Mouse (Mus musculus): ENCODE results near the gene Sh2d2a. TPM values are rescaled to one million over a fixed set of nuclear protein-coding genes. Genes with fewer than 3 reads are reported as not detected.
A peak's percentile ranks its signal among the peaks of the same experiment; 100 is the strongest.
"Not testable (repeated sequence)": the region's sequence is repeated elsewhere in the genome, so short reads cannot be mapped to it uniquely, and the experiment has no call there.

Sh2d2a gene
- total and polyA plus RNA-seq, 3 experiments = not detected

DNA sequence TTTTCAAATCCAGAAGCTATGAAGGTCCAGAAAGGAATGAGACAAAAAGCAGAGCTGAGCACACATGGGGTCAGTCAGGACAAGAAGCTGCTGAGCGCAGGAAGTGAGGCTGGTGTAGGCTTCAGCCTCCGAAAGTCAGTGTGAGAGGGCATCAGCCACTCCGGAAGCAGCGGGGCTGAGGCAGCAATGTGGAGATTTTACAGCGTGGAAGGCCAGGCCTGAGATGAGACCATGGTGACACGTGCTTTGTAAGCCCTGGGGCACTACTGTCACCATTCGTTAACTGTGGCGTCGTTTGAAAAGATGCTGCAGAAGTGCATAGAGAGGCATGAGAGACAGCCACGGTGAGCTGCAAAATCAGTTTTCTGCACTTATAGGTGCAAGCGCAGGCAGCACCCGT is 28.3 kb upstream of the Sh2d2a start:
- Histone ChIP-seq H3K27ac (ENCODE audit: control insufficient read depth, low read depth, low read length) (no peak overlapping the region), H3K4me3 (ENCODE audit: control insufficient read depth in 1 of 2, insufficient read depth in 1 of 2, low read depth in 2 of 2, low read length in 2 of 2) (no peak overlapping the region), H3K36me3 (ENCODE audit: control insufficient read depth in 1 of 2, insufficient read depth in 2 of 2, low read length in 2 of 2) (peaks cover 0 to 4% of the 10 kb centered on the region in 2 experiments; a peak in 1 of 4 replicates), H3K27me3 (ENCODE audit: control insufficient read depth in 1 of 2, insufficient read depth in 2 of 2, low read length in 2 of 2) (peaks cover 6 to 7% of the 10 kb centered on the region in 2 experiments), H3K9me3 (replicated peaks; ENCODE audit: insufficient read depth, low read length) (no peaks in the 10 kb centered on the region), H3K4me1 (ENCODE audit: control insufficient read depth in 1 of 2, insufficient read depth in 2 of 2, low read length in 2 of 2) (no peaks in the 10 kb centered on the region; a peak in 1 of 4 replicates), H3K9ac (ENCODE audit: control insufficient read depth, low read depth, low read length, poor library complexity, severe bottlenecking) (no peak overlapping the region), H3K79me2 (ENCODE audit: control insufficient read depth, insufficient read depth, low read length, poor library complexity) (no peaks in the 10 kb centered on the region)
- DNase-seq (ENCODE audit: low read depth, low spot score) = no peak
- TF ChIP-seq USF2 (IDR thresholded peaks at IDR 0.05; ENCODE audit: borderline replicate concordance in 1 of 2, insufficient read depth in 1 of 2, low read depth in 1 of 2, low read length in 2 of 2) (no peak), CHD2 (IDR thresholded peaks at IDR 0.05; ENCODE audit: low read length) (no peak), SIN3A (IDR thresholded peaks at IDR 0.05; ENCODE audit: low read length) (no peak), USF1 (IDR thresholded peaks at IDR 0.05; ENCODE audit: low read depth, low read length) (no peak), JUND (IDR thresholded peaks at IDR 0.05; ENCODE audit: low read depth, low read length) (no peak), CHD1 (IDR thresholded peaks at IDR 0.05; ENCODE audit: low read depth, low read length) (no peak), ZMIZ1 (IDR thresholded peaks at IDR 0.05; ENCODE audit: low read depth, low read length) (no peak), TAL1 (IDR thresholded peaks at IDR 0.05; ENCODE audit: low read length) (no peak), GATA1 (IDR thresholded peaks at IDR 0.05; ENCODE audit: low read depth, low read length) (no peak), EP300 (IDR thresholded peaks at IDR 0.05; ENCODE audit: low read depth in 1 of 2, low read length in 2 of 2) (no peak), RAD21 (IDR thresholded peaks at IDR 0.05; ENCODE audit: low read depth, low read length) (no peak), MAX (IDR thresholded peaks at IDR 0.05; ENCODE audit: low read length) (no peak), NRF1 (IDR thresholded peaks at IDR 0.05; ENCODE audit: insufficient read depth, low read depth, low read length, poor library complexity, severe bottlenecking) (no peak), MEF2A (IDR thresholded peaks at IDR 0.05; ENCODE audit: extremely low read depth, insufficient replicate concordance, low read depth, low read length, poor library complexity, severe bottlenecking) (no peak)

DNA sequence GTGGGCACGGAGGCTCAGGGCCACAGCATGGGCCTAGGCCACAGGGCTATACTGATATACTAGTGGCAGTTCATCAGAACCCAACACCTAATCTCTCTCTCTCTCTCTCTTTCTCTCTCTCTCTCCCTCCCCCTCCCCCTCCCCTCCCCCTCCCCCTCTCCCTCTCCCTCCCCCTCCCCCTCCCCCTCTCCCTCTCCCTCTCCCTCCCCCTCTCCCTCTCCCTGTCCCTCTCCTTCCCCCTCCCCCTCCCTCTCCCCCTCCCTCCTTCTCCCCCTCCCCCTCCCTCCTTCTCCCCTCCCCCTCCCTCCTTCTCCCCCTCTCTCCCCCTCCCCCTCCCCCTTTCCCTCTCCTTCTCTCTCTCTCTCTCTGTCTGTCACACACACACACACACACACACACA is 22.3 kb upstream of the Sh2d2a start, which contains the start of gene Pear1:
Gene Pear1 (minus strand): TSS at position 101 of the 400 bp plus-strand sequence.
- not testable (repeated sequence) for DNase-seq (ENCODE audit: low read depth, low spot score); H3K9me3 ChIP-seq (replicated peaks; ENCODE audit: insufficient read depth, low read length); H3K27ac ChIP-seq (ENCODE audit: control insufficient read depth, low read depth, low read length); H3K4me1 ChIP-seq (ENCODE audit: control insufficient read depth in 1 of 2, insufficient read depth in 2 of 2, low read length in 2 of 2); H3K36me3 ChIP-seq (ENCODE audit: control insufficient read depth in 1 of 2, insufficient read depth in 2 of 2, low read length in 2 of 2); H3K79me2 ChIP-seq (ENCODE audit: control insufficient read depth, insufficient read depth, low read length, poor library complexity); H3K27me3 ChIP-seq (ENCODE audit: control insufficient read depth in 1 of 2, insufficient read depth in 2 of 2, low read length in 2 of 2); H3K4me3 ChIP-seq (ENCODE audit: control insufficient read depth in 1 of 2, insufficient read depth in 1 of 2, low read depth in 2 of 2, low read length in 2 of 2); H3K9ac ChIP-seq (ENCODE audit: control insufficient read depth, low read depth, low read length, poor library complexity, severe bottlenecking)

DNA sequence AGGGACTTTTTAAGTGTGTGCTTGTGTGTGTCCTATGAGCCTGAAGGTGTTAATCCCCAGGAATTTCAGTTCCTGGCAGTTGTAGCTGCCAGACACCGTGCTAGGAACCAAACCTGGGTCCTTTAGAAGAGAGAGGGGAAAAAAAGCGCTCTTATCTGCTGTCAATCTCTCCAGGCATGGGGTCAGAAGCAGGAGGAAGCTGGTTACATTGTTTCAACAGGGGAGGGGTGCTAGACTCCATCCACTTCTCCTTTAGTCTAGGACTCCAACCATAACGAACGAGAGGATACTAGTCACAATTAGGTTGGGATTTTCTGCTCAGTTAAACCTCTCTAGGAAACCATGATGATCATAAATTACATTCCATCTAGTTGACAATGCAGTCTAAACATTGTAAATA is 18.1 kb upstream of the Sh2d2a start:
- DNase-seq (ENCODE audit: low read depth, low spot score) = peak; percentile 43
- Histone ChIP-seq H3K4me3 (ENCODE audit: control insufficient read depth in 1 of 2, insufficient read depth in 1 of 2, low read depth in 2 of 2, low read length in 2 of 2) (no peak overlapping the region), H3K27me3 (ENCODE audit: control insufficient read depth in 1 of 2, insufficient read depth in 2 of 2, low read length in 2 of 2) (peaks cover 0 to 5% of the 10 kb centered on the region in 2 experiments; a peak in 2 of 4 replicates), H3K9me3 (replicated peaks; ENCODE audit: insufficient read depth, low read length) (no peaks in the 10 kb centered on the region), H3K4me1 (ENCODE audit: control insufficient read depth in 1 of 2, insufficient read depth in 2 of 2, low read length in 2 of 2) (no peaks in the 10 kb centered on the region), H3K79me2 (ENCODE audit: control insufficient read depth, insufficient read depth, low read length, poor library complexity) (no peaks in the 10 kb centered on the region), H3K9ac (ENCODE audit: control insufficient read depth, low read depth, low read length, poor library complexity, severe bottlenecking) (no peak overlapping the region), H3K27ac (ENCODE audit: control insufficient read depth, low read depth, low read length) (no peak overlapping the region), H3K36me3 (ENCODE audit: control insufficient read depth in 1 of 2, insufficient read depth in 2 of 2, low read length in 2 of 2) (0 out of 4 replicates have a peak, but pooled peaks cover 0 to 2% of the 10 kb centered on the region in 2 experiments)
- 0 out of 2 replicates have a peak, but pooled peaks have one; percentile 43 for TF ChIP-seq ZNF384 (IDR thresholded peaks at IDR 0.05; ENCODE audit: low read depth, low read length)
- peak; percentile 51 for TF ChIP-seq GATA1 (IDR thresholded peaks at IDR 0.05; ENCODE audit: low read depth, low read length)
- TF ChIP-seq ZC3H11A (IDR thresholded peaks at IDR 0.05; ENCODE audit: low read depth, low read length) = no peak

Measured in MEL (cell line).